Mouse (Mus musculus) adrenal gland, adult 18-20 months (tissue): ENCODE results near the gene Bbc3. TPM values are rescaled to one million over a fixed set of nuclear protein-coding genes. Genes with fewer than 3 reads are reported as not detected.
A peak's percentile ranks its signal among the peaks of the same experiment; 100 is the strongest.
"Not testable (repeated sequence)": the region's sequence is repeated elsewhere in the genome, so short reads cannot be mapped to it uniquely, and the experiment has no call there.

Source experiments
- DNase-seq, 2 experiments: peaks; one replicate each; pipeline ENCODE4 v3.0.0; 2021 to 2022; ENCODE audit warnings: low spot score in 2 of 2
- long read RNA-seq, 2 experiments: library from polyadenylated mRNA; stranded (forward); transcript quantifications; one replicate each; pipeline ENCODE4 v2.0.0; 2021
- total RNA-seq, 2 experiments: library from RNA; stranded (reverse); gene quantifications; 1 replicate in 1 of 2; 2 replicates in 1 of 2; pipeline ENCODE4 v1.2.3; 2021

Gene Bbc3
- 1 to 10 TPM; 5.2 to 6.0 TPM for total RNA-seq
- long read RNA-seq, experiment 1, partial matches to known transcripts, result 0 of 2 reads
- long read RNA-seq, experiment 1, other reads (novel, unspliced or antisense), result 0 of 2 reads
- long read RNA-seq, experiment 2, transcript Bbc3-201 (4 exons, 1,814 nt), result major isoform, 11 of 15 reads
- long read RNA-seq, experiment 2, partial matches to known transcripts, result 0 of 15 reads
- long read RNA-seq, experiment 2, other reads (novel, unspliced or antisense), result 2 of 15 reads

DNA sequence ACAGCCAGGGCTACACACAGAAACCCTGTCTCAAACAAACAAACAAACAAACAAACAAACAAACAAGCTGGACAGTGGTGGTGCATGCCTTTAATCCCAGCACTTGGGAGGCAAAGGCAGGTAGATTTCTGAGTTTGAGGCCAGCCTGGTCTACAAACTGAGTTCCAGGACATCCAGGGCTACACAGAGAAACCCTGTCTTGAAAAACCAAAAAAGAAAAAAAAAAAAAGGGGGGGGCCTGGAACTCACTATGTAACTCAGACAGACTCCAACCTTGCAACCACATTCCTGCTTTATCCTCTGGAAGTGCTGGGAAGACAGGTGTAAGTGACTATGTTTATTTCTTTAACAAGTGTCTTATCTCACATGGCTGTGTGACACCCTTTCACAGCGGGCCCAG, at the start of gene Bbc3:
Gene Bbc3, plus strand, starts transcription at position 301 of the 400 bp plus-strand sequence.
- DNase-seq, result not testable (repeated sequence)

DNA sequence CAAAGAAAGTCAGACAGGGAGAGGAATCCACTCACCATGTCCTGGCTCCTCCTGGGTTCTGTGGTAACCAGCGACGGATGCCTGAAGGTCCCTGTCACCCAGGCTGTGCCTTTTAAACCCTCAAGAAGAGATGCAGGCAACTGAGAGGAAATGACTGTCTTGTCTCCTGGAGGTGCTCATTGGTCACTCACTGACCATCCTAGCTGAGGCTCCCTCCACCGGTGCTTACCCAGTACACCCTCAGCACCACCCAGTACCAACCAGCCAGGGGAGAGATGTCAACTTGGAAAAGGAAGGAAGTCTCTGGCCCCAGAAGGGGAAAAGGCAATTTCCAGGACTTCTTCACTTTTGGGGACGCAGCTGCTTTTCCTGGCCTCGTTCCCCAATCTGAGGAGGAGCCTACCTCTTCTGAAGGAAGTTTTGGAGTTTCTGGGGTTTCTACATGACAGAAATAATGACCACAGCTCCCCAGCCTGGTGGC, 49.0 kb upstream of the Bbc3 start, which contains the start of gene C5ar1:
Gene C5ar1, minus strand, starts transcription at position 431 of the 481 bp plus-strand sequence.
- DNase-seq, result no peak

DNA sequence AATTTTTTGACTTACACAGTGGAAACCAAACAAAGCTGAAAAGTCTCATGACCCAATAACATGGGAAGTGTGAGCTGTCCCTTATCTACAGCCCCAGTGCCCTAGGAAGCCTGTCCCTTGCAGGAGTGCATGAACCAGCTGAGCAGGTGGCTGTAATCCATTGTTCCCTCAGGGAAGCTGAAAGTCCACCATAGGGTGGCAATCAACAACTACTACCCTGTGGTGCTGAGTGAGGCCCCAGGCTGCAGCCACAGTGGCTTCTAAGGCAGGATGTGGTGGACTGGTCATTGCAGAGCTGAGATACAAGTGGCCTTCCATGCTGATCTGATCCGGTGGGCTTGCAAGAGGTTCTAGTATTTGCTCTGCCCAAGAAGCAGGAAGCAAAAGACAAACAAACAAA, 47.1 kb upstream of the Bbc3 start:
- no peak for DNase-seq

DNA sequence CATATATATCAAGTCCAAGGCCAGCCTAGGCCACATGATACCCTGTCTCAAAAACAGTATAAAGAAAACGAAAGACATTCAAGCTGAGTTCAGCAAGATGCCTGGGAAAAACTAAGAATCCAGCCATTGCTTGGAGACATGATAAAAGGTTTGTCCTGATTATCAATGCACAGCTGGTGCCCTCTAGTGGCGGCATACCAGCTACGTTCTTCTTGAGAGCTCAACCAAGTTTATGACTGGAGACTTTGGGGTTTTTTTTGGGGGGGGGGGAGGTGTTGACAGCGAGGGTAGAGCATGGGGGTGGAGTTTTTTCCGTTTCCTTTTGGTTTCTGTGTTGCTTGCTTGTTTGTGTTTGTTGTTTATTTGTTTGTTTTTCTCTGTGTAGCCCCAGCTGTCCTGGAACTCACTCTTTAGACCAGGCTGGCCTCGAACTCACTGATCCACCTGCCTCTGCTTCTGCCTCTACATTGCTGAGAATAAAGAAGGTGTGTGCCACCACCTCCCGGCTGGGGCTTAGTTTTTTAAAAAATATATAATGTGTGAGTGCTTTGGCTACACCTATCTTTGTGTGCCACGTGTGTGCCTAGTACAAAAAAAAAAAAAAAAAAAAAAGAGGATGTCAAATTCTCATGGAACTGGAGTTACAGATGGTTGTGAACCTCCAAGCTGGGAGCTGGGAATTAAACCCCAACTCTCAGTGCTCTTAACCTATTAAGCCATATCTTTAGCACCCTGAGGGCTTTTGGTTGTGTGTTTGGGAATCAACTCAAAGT, 45.0 kb upstream of the Bbc3 start:
- peak; percentile 71 to 86 for DNase-seq

DNA sequence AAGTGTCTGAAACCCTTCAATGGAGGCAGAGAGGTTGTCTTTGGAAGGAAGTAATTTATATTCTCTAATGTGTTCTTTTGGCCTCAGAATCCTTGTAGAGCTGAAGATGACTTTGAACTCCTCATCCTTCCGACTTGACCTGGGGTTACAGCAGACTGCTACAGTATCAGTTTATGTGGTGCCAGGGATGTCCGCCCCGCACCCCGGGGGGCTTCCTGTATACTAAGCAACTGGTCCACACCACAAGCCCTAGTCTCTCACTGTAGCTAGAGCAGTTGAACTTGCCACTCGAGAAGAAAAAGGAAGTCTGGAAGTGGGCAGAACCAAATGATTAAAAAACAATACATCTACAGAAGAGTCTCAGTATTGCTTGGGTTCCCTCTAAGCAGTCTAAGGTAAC, 44.4 kb upstream of the Bbc3 start:
- no peak for DNase-seq

DNA sequence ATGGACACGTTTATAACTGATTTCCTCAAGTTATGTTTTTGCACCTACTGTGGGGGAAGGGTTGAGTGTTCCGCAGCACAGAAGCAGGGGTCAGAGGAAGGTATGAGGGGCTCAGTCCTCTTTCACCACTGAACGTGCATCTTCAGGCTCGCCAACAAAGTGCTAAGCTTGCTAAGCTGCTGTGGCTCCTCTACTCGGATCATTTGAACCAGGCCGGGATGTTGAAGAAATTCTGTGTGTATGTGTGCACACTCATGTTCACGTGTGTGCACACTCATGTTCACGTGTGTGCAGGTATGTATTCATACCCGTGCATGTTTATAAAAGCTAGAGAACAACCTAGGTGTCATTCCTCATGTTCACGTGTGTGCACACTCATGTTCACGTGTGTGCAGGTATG, 42.3 kb upstream of the Bbc3 start:
- DNase-seq, result no peak

DNA sequence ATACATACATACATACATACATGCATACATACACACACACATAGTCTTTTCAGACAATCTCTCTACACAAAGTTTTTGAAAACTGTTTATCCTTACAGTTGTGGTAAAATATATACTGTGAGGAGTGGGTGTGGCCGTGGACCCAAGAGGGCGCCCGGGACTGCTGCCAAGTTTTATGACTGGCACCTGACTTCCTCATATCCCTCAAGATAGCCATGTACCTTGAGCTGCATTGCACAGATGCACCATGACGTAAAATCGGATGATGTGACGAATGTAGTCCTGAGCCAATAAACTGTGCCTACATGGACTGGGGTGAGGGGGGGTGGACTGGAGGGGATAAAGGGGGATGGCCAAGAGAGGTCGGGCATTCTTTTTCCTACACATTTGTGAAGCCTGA, 41.6 kb upstream of the Bbc3 start:
- not testable (repeated sequence) for DNase-seq

DNA sequence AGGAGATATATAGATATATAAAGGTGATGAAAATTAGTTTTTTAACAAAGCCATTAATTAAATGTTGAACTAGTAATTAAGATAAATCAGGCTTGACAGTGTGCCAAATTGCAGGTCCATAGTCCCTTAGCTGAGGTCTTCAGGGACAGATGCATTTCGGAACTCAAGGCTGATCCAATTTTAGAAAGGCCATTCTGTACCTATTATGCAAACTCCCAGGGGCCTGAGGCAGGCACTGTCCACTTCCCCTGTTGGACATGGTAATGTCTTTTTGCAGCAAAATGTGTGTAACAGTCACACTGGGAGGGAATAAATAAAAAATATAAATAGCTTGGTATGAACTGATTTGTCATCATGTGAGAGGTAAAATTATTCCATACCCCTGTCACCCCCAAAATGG, 37.1 kb upstream of the Bbc3 start:
- DNase-seq, result no peak

DNA sequence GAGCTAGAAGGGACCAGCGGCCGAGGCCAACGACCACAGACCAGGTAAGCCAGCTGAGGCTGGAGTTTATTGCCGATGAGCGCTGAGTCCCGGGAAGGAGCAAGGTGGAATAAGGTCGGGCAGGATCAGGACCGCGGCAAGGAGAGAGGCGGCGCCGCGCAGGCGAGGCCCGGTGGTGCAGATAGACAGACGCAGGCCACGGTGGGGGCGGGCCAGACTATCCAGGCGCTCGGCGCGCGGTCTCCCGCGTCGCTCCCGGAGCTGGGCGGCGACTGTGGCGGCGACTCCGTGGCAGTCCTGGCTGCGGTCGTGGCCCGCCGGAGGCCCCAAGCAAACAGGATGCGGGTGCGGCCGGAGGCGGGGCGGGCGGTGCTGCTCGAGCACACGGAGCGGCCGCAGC, 35.5 kb upstream of the Bbc3 start:
- peak; percentile 68 to 75 for DNase-seq

DNA sequence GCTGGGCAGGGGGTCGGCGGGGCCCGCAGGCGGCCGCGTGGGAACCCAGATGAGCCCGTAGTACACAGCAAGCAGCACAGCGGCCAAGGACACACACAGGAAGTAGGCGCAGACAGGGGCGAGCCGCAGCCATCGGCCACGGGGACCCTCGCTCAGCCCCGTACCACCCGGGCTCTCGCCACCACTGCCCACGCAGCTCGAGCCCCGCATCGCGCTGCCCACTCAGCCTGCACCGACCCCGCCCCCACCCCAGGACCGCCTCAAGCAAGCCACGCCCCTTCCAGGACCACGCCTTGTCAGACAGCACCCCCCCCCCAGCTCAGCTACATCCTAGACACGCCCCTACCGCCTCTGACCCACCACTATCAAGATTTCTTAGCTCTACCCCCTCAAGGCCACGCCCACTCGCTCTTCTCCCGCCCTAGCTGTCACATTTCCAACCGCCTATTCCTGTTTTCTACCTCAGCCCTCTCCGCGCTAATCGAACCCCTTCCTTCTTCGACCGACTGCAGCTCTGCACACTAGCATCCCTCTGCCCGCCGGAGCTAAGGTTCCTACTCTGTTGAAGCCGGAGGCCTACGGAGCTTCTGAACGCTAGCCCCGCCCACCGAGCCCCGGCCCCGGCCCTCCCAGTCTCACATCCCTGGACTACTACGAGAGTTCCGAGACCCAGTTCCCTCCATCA, 35.0 kb upstream of the Bbc3 start, which contains the start of gene Inafm1:
Gene Inafm1, minus strand, starts transcription at position 537 of the 685 bp plus-strand sequence.
- DNase-seq, result peak; percentile 76 to 80

DNA sequence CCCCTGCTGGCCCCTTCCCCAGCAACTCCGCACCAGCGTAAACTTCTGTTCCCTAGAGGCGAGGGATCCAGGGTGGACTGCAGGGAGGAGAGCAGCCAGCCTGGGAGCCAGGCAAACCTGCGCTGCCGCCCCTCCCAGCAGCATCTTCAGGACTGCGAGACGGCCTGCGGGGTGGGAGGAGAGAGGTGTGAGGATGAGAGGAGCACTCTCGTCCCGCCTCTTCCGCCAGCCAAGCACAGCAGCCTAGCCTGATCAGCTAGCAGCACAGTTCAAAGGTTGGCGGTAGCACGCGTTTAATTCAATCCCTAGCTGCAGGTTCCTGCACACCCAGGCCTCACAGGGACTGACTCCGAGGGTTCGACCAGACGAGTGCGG, 34.4 kb upstream of the Bbc3 start:
- DNase-seq, result peak in 1 of 2 experiments; percentile 74

DNA sequence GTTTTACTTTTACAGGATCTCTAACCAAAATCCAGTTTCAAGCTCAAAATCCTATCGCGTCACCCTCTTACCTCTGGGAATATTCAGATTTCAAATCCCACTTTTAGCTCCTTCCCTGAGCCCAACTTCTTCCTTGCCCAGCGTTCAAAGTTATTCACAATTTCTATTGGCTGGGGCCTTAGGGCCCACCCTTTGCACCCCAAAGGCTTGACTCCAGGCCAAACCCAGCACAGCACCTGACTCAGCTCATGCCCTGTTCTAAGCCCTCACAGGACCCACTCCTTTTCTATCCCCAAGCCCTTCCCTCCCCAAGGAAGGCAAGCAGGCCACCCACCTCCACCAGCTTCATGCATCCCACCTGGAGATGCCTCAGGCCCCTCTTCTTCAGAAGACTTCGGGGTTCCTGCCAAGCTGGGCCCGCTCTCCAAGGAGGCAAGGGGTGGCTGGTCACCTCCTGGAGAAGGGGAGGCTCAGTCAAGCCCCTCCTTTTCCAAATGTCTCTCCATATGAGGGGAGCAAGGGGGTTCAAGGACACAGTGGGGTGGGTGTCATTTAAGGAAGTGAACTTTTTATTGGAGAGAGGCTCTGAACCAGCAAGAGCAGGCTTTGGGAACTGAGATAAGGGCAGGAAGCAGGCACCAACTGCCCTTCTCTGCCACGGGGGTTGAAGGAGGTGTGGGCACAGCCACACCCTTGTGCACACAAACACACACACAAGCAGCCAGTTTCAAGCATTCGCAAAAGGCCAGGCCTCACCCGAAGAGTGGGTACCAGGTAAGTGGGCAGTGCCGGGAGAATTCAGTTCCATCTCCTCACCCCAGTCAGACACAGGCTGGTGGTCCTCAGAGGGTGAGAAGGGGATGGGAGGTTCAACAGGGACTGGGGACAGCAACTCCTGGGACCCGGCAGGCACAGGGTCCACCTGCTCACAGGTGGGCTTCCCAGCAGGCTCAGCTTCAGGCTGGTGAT, 33.0 kb upstream of the Bbc3 start:
- no peak for DNase-seq

DNA sequence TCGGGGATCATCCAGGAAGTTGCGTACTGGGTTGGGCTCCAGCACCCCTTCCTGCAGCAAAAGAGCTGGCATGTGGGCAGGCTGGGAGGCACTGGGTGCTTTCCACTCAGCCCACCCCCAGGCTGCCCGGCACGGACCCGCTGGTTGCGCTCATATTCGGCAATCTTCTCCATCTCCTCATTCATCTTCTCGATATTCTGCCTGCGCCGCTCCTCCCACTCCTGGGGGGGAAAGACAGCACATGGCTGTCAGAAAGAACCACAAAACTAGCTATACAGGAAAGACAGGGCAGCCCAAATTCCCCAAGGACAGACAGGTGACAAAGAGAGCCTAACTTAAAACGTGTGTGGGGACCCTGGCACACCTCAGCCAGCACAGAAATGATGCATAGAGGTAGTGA, 27.5 kb upstream of the Bbc3 start:
- no peak for DNase-seq

DNA sequence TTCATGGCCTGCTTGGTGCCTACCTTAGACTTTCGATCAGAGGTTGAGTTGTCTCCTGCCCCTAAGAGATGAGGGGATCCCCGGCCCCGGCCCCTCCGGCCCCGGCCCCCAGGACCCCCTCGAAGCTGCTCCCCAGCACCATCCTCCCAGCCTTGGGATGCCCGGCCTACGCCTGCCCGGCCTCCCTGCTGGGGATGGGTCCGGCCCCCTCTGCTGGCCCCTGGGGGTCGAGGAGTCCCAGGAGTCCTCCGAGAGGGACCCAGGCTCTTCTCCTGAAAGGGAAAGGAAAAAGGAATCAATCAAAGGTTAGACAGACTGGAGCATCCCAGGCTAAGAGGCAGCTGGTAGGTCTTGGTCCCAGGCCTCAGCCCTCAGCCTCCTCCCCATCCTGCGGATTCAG, 25.9 kb upstream of the Bbc3 start:
- DNase-seq, result no peak

DNA sequence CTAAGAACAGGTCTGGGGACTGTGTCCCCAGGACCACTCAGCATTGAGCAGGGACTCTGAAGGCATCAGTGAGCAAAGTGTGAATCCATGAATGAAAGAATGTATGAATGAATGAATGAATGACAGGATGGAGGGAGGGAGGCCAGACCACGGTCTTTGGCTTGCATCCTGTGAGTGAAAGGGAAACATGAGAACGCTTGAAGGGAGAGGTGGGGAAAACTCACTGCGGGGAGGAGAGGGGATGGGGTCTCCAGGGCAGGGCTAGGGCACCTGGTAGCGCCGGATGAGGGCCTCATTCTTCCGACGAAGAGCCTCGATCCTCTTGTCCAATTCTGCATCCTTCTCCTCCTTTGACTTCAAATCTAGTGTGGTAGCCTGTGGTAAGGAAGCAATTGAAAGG, 24.2 kb upstream of the Bbc3 start:
- DNase-seq, result no peak

DNA sequence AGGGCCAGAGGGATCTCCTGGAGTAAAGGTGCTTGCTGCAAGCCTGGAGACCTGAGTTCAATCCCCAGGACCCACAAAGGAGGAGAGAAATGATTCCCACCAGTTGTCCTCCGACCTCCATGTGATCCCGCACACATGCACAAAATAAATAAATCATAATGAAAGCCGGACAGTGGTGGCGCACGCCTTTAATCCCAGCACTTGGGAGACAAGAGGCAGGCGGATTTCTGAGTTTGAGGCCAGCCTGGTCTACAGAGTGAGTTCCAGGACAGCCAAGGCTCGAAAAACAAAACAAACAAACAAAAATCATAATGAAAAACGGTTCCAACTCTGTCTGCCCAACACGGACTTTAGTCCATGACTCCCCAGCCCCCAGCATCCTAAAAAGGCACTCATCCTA, 23.3 kb upstream of the Bbc3 start:
- no peak for DNase-seq

DNA sequence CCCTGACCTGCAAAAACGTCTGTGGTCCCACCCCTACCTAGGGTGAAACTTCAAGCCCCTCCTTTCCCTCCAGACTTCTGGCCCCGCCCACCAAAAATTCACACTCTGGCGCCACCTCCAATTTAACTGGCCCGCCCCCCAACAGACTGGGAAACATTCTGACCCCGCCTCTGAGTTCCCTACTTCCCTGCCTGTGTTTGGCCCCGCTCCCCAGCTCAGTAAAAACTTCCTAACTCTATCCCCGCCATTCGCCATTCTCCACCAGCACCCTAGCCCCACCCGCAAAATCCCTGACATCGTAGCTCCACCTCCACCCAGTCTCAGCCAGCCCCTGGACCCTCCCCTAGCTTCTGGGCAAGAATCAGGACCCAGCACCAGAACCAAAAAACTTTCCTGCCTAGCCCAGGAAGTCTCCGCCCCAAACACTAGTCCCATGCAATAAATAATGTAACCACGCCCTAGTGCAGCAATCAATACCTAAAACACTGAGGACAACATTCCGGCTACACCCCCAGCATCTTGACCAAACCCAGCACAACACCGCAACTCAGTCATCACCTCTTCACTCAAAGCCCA, 22.7 kb upstream of the Bbc3 start:
- peak; percentile 59 to 61 for DNase-seq

DNA sequence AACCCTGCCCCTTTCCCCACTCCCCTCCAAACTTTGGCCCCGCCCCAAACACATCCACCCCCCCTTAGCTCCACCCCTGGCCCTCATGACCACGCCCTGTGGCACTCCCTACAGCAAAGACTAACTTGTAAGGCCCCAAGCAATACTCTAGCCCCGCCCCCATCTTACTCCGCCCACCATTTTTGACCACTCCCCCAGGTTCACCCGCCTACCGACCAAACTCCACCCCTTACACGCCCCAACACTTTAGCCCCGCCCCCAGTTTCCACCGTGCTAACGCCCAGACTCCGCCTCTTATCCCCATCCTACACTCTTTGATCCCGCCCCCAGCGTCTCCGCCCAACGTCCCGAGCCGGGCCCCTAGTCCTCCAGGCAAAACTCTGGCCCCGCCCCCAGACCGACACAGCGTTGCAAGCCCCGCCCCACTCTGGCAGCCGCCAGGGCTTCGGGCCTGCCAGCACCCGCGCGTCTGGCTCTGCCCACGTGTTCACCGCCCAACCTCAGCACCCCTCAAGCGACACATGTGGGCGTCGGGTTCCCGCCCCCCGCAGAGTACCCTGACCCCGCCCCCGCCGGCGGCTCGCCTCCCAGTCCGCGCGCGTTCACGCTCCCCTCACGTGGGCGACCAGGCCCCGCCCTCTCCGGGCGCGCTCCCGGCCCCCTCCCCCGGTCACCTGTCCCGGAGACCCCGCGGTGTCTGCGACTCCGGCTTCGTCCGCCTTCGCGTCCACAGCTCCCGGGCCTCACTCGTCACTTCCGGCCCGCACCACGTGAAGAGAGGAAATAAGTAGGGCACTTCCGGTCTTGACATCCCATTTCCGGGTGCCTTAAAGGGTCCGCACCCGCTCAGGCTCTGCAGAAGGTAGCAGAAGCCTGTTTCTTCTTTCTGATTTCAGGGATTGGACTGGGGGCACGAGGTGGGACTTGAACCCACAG, 21.9 kb upstream of the Bbc3 start, which contains the start of gene Ccdc9:
Gene Ccdc9, minus strand, starts transcription at position 770 of the 936 bp plus-strand sequence.
- DNase-seq, result peak; percentile 99

DNA sequence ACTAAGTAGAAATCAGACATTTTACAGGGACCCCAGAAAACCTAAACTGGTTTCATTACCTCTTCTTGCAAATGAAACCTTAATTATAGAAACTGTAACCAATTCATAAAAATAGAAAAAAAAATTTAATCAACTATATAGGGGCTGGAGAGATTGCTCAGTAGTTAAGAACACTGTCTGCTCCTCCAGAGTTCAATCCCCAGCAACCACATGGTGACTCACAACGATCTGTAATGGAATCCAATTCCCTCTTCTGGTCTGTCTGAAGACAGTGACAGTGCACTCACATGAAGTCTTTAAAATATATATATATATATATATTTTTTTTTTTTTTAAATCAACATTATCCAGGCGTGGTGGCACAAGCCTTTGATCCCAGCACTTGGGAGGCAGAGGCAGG, 21.2 kb upstream of the Bbc3 start:
- no peak for DNase-seq
